Mouse (Mus musculus) MEL (cell line): ENCODE measurements around the gene Fmn2. TPM values are rescaled to one million over a fixed set of nuclear protein-coding genes. Genes with fewer than 3 reads are reported as not detected.

ENCODE experiments used
- DNase-seq: peaks from one replicate; pipeline ENCODE4 v3.0.0; 2011; ENCODE audit warnings: low read depth, low spot score
- H3K27ac ChIP-seq: 2 replicates; pipeline ENCODE4 v1.5.1; 2012; ENCODE audit warnings: low read depth, mild to moderate bottlenecking, control low read depth, low read length, moderate library complexity; ENCODE audit not compliant: control insufficient read depth
- H3K27me3 ChIP-seq, 2 experiments: fragments of 150-350 bp in 1 of 2; sonication (generic) in 1 of 2; 2 replicates each; pipeline ENCODE4 v1.6.1; 2012; ENCODE audit warnings: low read length in 2 of 2, mild to moderate bottlenecking in 2 of 2, improper control_type of control experiment in 1 of 2, moderate library complexity in 1 of 2; ENCODE audit not compliant: insufficient read depth in 2 of 2, control insufficient read depth in 1 of 2
- H3K36me3 ChIP-seq, 2 experiments: 2 replicates each; pipeline ENCODE4 v1.6.1; 2012 to 2014; ENCODE audit warnings: low read length in 2 of 2, improper control_type of control experiment in 1 of 2, inconsistent platforms in 1 of 2, mild to moderate bottlenecking in 1 of 2; ENCODE audit not compliant: insufficient read depth in 2 of 2, control insufficient read depth in 1 of 2
- H3K4me1 ChIP-seq, 2 experiments: fragments of 150-350 bp in 1 of 2; sonication (generic) in 1 of 2; 2 replicates each; pipeline ENCODE4 v1.6.1; 2012; ENCODE audit warnings: low read length in 2 of 2, improper control_type of control experiment in 1 of 2, mild to moderate bottlenecking in 1 of 2; ENCODE audit not compliant: insufficient read depth in 2 of 2, control insufficient read depth in 1 of 2
- H3K4me3 ChIP-seq, 2 experiments: fragments of 150-350 bp in 1 of 2; sonication (generic) in 1 of 2; 2 replicates each; pipeline ENCODE4 v1.5.1; 2012; ENCODE audit warnings: low read depth in 2 of 2, low read length in 2 of 2, mild to moderate bottlenecking in 2 of 2, moderate library complexity in 2 of 2, control low read depth in 1 of 2, improper control_type of control experiment in 1 of 2; ENCODE audit not compliant: control insufficient read depth in 1 of 2, insufficient read depth in 1 of 2
- H3K79me2 ChIP-seq: 2 replicates; pipeline ENCODE4 v1.6.1; 2012; ENCODE audit warnings: mild to moderate bottlenecking, low read length, moderate library complexity; ENCODE audit not compliant: control insufficient read depth, poor library complexity, insufficient read depth
- H3K9ac ChIP-seq: 2 replicates; pipeline ENCODE4 v1.6.1; 2012; ENCODE audit warnings: low read depth, mild to moderate bottlenecking, control low read depth, low read length, moderate library complexity; ENCODE audit not compliant: control insufficient read depth, poor library complexity, severe bottlenecking
- H3K9me3 ChIP-seq: fragments of 150-350 bp; sonication (generic); replicated peaks from 2 replicates; pipeline ENCODE4 v1.6.1; 2012; ENCODE audit warnings: mild to moderate bottlenecking, low read length, improper control_type of control experiment, moderate library complexity; ENCODE audit not compliant: insufficient read depth
- BHLHE40 ChIP-seq: IDR thresholded peaks from 2 replicates; pipeline ENCODE4 v1.6.1; 2012; ENCODE audit warnings: low read depth, mild to moderate bottlenecking, inconsistent platforms, low read length, improper control_type of control experiment, borderline replicate concordance
- CHD2 ChIP-seq: IDR thresholded peaks from 2 replicates; pipeline ENCODE4 v1.6.1; 2011; ENCODE audit warnings: low read length, improper control_type of control experiment
- CTCF ChIP-seq, 3 experiments: IDR thresholded peaks in 2 of 3; conservative IDR thresholded peaks in 1 of 3; 2 replicates each; pipeline ENCODE4 v1.5.1; 2011 to 2012; ENCODE audit warnings: low read length in 3 of 3, low read depth in 2 of 3, mild to moderate bottlenecking in 2 of 3, improper control_type of control experiment in 1 of 3, inconsistent platforms in 1 of 3, mixed read lengths in 1 of 3, moderate library complexity in 1 of 3; ENCODE audit not compliant: control insufficient read depth in 1 of 3, insufficient read depth in 1 of 3, poor library complexity in 1 of 3, severe bottlenecking in 1 of 3
- ETS1 ChIP-seq: IDR thresholded peaks from 2 replicates; pipeline ENCODE4 v1.6.1; 2012; ENCODE audit warnings: low read depth, mild to moderate bottlenecking, inconsistent platforms, low read length, improper control_type of control experiment, moderate library complexity
- KAT2A ChIP-seq: conservative IDR thresholded peaks from 2 replicates; pipeline ENCODE4 v1.6.1; 2012; ENCODE audit warnings: low read depth, low read length, improper control_type of control experiment, inconsistent platforms
- MAFK ChIP-seq: IDR thresholded peaks from 2 replicates; pipeline ENCODE4 v1.6.1; 2011; ENCODE audit warnings: low read depth, mild to moderate bottlenecking, low read length, improper control_type of control experiment, borderline replicate concordance
- MAX ChIP-seq: IDR thresholded peaks from 2 replicates; pipeline ENCODE4 v1.6.1; 2011; ENCODE audit warnings: low read length, improper control_type of control experiment
- MXI1 ChIP-seq: IDR thresholded peaks from 2 replicates; pipeline ENCODE4 v1.6.1; 2011; ENCODE audit warnings: mild to moderate bottlenecking, low read depth, low read length, improper control_type of control experiment
- MYC ChIP-seq: IDR thresholded peaks from 2 replicates; pipeline ENCODE4 v1.6.1; 2011; ENCODE audit warnings: low read depth, mild to moderate bottlenecking, low read length, improper control_type of control experiment, moderate library complexity
- NRF1 ChIP-seq: IDR thresholded peaks from 2 replicates; pipeline ENCODE4 v1.6.1; 2014; ENCODE audit warnings: low read depth, mild to moderate bottlenecking, inconsistent platforms, low read length, improper control_type of control experiment, moderate library complexity; ENCODE audit not compliant: poor library complexity, insufficient read depth, severe bottlenecking
- POLR2A ChIP-seq, 2 experiments: IDR thresholded peaks; 2 replicates each; pipeline ENCODE4 v1.6.1; 2011 to 2012; ENCODE audit warnings: low read length in 2 of 2, mild to moderate bottlenecking in 2 of 2, control low read depth in 1 of 2, improper control_type of control experiment in 1 of 2, low read depth in 1 of 2, moderate library complexity in 1 of 2; ENCODE audit not compliant: control insufficient read depth in 1 of 2, insufficient read depth in 1 of 2, poor library complexity in 1 of 2
- POLR2AphosphoS5 ChIP-seq: IDR thresholded peaks from 2 replicates; pipeline ENCODE4 v1.6.1; 2012; ENCODE audit warnings: low read depth, borderline replicate concordance, mild to moderate bottlenecking, inconsistent platforms, low read length, moderate library complexity, mixed read lengths
- RAD21 ChIP-seq: IDR thresholded peaks from 2 replicates; pipeline ENCODE4 v1.6.1; 2011; ENCODE audit warnings: mild to moderate bottlenecking, low read depth, low read length, improper control_type of control experiment
- SIN3A ChIP-seq: IDR thresholded peaks from 2 replicates; pipeline ENCODE4 v1.6.1; 2012; ENCODE audit warnings: low read length, improper control_type of control experiment, inconsistent platforms
- TAL1 ChIP-seq: IDR thresholded peaks from 2 replicates; pipeline ENCODE4 v1.6.1; 2012; ENCODE audit warnings: mild to moderate bottlenecking, inconsistent platforms, low read length, moderate library complexity, mixed read lengths
- TBP ChIP-seq: IDR thresholded peaks from 2 replicates; pipeline ENCODE4 v1.8.0; 2011; ENCODE audit warnings: low read depth, low read length, improper control_type of control experiment
- UBTF ChIP-seq: IDR thresholded peaks from 2 replicates; pipeline ENCODE4 v1.6.1; 2012; ENCODE audit warnings: low read depth, mild to moderate bottlenecking, inconsistent platforms, low read length, improper control_type of control experiment, moderate library complexity, borderline replicate concordance; ENCODE audit not compliant: insufficient read depth
- USF2 ChIP-seq, 2 experiments: IDR thresholded peaks; 2 replicates each; pipeline ENCODE4 v1.6.1; 2011 to 2012; ENCODE audit warnings: improper control_type of control experiment in 2 of 2, low read length in 2 of 2, borderline replicate concordance in 1 of 2, inconsistent platforms in 1 of 2, low read depth in 1 of 2, mild to moderate bottlenecking in 1 of 2; ENCODE audit not compliant: insufficient read depth in 1 of 2
- ZC3H11A ChIP-seq: IDR thresholded peaks from 2 replicates; pipeline ENCODE4 v1.6.1; 2012; ENCODE audit warnings: low read depth, mild to moderate bottlenecking, inconsistent platforms, low read length, improper control_type of control experiment
- ZKSCAN1 ChIP-seq: IDR thresholded peaks from 2 replicates; pipeline ENCODE4 v1.6.1; 2012; ENCODE audit warnings: low read depth, mild to moderate bottlenecking, inconsistent platforms, low read length, improper control_type of control experiment, moderate library complexity
- ZMIZ1 ChIP-seq: IDR thresholded peaks from 2 replicates; pipeline ENCODE4 v1.6.1; 2012; ENCODE audit warnings: low read depth, mild to moderate bottlenecking, inconsistent platforms, low read length, improper control_type of control experiment, moderate library complexity
- ZNF384 ChIP-seq: IDR thresholded peaks from 2 replicates; pipeline ENCODE4 v1.6.1; 2012; ENCODE audit warnings: low read depth, mild to moderate bottlenecking, inconsistent platforms, low read length, improper control_type of control experiment
- polyA plus RNA-seq, 2 experiments: library from polyadenylated mRNA; stranded (reverse) in 1 of 2; unstranded in 1 of 2; fragments of >175 nt in 1 of 2; fragments of >200 nt in 1 of 2; gene quantifications; 2 replicates each; pipeline versions ENCODE4 v1.2.1 to v1.2.4; 2012; ENCODE audit warnings: low replicate concordance in 2 of 2, low read depth in 1 of 2; ENCODE audit not compliant: insufficient read length in 2 of 2, insufficient read depth in 1 of 2, missing spikeins in 1 of 2
- total RNA-seq: library from RNA; depleted of rRNA; stranded (reverse); fragments of 300-350 nt; gene quantifications from 2 replicates; pipeline ENCODE4 v1.2.3, GENCODE M21; 2012

The Fmn2 gene
- total and polyA plus RNA-seq, 3 experiments = not detected

DNA sequence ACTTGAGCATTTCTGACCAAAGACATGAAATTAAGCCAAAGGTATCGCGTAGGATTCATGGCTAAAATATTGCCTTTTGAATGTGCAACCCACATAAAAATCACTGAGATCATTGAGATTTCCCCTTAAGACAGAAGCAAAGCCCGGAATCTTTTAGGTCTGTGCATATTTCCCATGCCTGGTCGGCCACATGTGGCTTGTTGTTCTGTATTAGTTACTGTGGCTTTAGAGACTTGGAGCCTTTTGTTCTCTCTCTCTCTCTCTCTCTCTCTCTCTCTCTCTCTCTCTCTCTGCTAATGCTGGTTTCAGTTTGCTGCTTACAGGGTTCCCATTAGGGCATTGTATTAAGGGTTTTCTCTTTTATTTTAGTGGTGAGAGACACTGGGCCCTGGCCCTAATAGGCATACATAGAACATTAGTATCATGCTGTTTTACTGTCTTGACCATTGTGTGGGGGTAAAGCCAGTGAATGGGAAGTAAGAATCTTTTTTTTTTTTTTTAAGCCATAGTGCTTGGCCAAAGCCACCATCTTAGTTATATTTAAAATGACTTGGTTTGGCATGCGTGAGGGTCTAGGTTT, 141.9 kb downstream of the Fmn2 start:
- Histone ChIP-seq H3K79me2 (no peaks in the 10 kb centered on the region), H3K4me1 (no peaks in the 10 kb centered on the region), H3K9ac (no peak overlapping the region), H3K27ac (no peak overlapping the region), H3K9me3 (no peaks in the 10 kb centered on the region), H3K27me3 (no peaks in the 10 kb centered on the region), H3K4me3 (no peak overlapping the region), H3K36me3 (no peaks in the 10 kb centered on the region)
- TF ChIP-seq POLR2AphosphoS5 (no peak), MAX (no peak), CTCF (IDR thresholded peaks at IDR 0.05 in 2 of 3, conservative IDR thresholded peaks at IDR 0.05 in 1 of 3; ENCODE audit: control insufficient read depth in 1 of 3, insufficient read depth in 1 of 3, low read depth in 2 of 3, low read length in 3 of 3, poor library complexity in 1 of 3, severe bottlenecking in 1 of 3) (no peak), POLR2A (IDR thresholded peaks at IDR 0.05; ENCODE audit: control insufficient read depth in 1 of 2, insufficient read depth in 1 of 2, low read depth in 1 of 2, low read length in 2 of 2, poor library complexity in 1 of 2) (no peak), ZNF384 (no peak), MYC (no peak), BHLHE40 (no peak), TBP (no peak), SIN3A (no peak)
- no peak for DNase-seq

DNA sequence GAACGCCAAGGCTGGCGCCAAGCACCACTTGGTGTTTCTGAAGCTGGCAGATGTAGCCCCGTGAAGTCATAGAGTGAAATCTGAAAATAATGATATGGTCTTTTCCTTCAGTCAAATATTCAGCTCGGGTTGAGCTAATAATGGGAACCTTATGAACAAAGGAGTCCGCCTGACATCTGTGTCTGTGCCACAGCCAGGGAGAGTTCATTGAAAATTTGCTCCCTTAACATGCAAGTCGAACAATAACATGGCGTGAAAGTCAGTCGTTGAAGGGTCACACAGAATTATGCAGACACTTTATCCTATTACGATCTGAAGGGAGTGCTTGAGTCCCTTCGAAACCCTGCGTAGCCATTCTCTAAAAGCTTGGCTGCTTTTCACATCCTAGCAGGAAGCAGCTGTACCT, 147.8 kb downstream of the Fmn2 start:
- TF ChIP-seq NRF1 (no peak), CHD2 (no peak)
- TF ChIP-seq, all 39 proteins: peak for 0
- no peak overlapping the region for H3K27ac ChIP-seq
- no peak for DNase-seq
- H3K27me3 ChIP-seq = no peaks in the 10 kb centered on the region
- no peaks in the 10 kb centered on the region for H3K9me3 ChIP-seq
- no peak overlapping the region for H3K4me3 ChIP-seq
- no peak overlapping the region for H3K9ac ChIP-seq
- no peaks in the 10 kb centered on the region for H3K36me3 ChIP-seq
- H3K4me1 ChIP-seq = no peaks in the 10 kb centered on the region
- no peaks in the 10 kb centered on the region for H3K79me2 ChIP-seq

GRCm38 (mm10) chr1:174654565-174654964, 152.9 kb downstream of the Fmn2 start:
- Histone ChIP-seq H3K4me3 (no peak overlapping the region), H3K27me3 (no peaks in the 10 kb centered on the region), H3K4me1 (no peaks in the 10 kb centered on the region), H3K36me3 (no peaks in the 10 kb centered on the region), H3K79me2 (no peaks in the 10 kb centered on the region), H3K27ac (no peak overlapping the region), H3K9ac (no peak overlapping the region), H3K9me3 (no peaks in the 10 kb centered on the region)
- DNase-seq = no peak
- TF ChIP-seq MXI1 (no peak), MYC (no peak), UBTF (no peak), ZMIZ1 (no peak), USF2 (IDR thresholded peaks at IDR 0.05; ENCODE audit: borderline replicate concordance in 1 of 2, insufficient read depth in 1 of 2, low read depth in 1 of 2, low read length in 2 of 2) (no peak), POLR2A (IDR thresholded peaks at IDR 0.05; ENCODE audit: control insufficient read depth in 1 of 2, insufficient read depth in 1 of 2, low read depth in 1 of 2, low read length in 2 of 2, poor library complexity in 1 of 2) (no peak), TAL1 (no peak), ETS1 (no peak), KAT2A (no peak), RAD21 (no peak), CTCF (IDR thresholded peaks at IDR 0.05 in 2 of 3, conservative IDR thresholded peaks at IDR 0.05 in 1 of 3; ENCODE audit: control insufficient read depth in 1 of 3, insufficient read depth in 1 of 3, low read depth in 2 of 3, low read length in 3 of 3, poor library complexity in 1 of 3, severe bottlenecking in 1 of 3) (no peak), ZKSCAN1 (no peak), ZC3H11A (no peak), TBP (no peak), MAFK (no peak), ZNF384 (no peak)
